Comparison of ENCODE assay signal across 7 mouse cellular contexts in genomic region chr2:94273154-94274021, GRCm38 (mm10).
DNase-seq lines count a peak whose midpoint lies in the region; ATAC-seq lines count a peak whose summit lies in the region.

No protein-coding gene starts in this region.

- no peaks in the 10 kb centered on the region for H3K9me3 ChIP-seq in embryonic facial prominence, embryonic 11.5 days (replicated peaks; ENCODE audit: control insufficient read depth, low read length)
- no peaks in the 10 kb centered on the region for H3K9me3 ChIP-seq in limb, embryonic 12.5 days
- no peaks in the 10 kb centered on the region for H3K9me3 ChIP-seq in midbrain, embryonic 13.5 days

- H3K27ac ChIP-seq in embryonic facial prominence, embryonic 11.5 days (replicated peaks; ENCODE audit: low read depth, low read length) = no peak overlapping the region
- no peak overlapping the region for H3K27ac ChIP-seq in limb, embryonic 12.5 days
- peak overlapping the region; percentile 40; the same call in 1 of the 2 replicates for H3K27ac ChIP-seq in midbrain, embryonic 13.5 days

- WGBS in embryonic facial prominence, embryonic 11.5 days = under 1% methylated on average over 69 of the region's 72 CpGs
- under 1% methylated on average over 70 of the region's 72 CpGs for WGBS in limb, embryonic 12.5 days
- under 1% methylated on average over 69 of the region's 72 CpGs for WGBS in midbrain, embryonic 13.5 days

- H3K27me3 ChIP-seq in embryonic facial prominence, embryonic 11.5 days (ENCODE audit: control insufficient read depth, insufficient read depth, low read length) = peaks cover 3% of the 10 kb centered on the region
- peaks cover 68% of the 10 kb centered on the region for H3K27me3 ChIP-seq in limb, embryonic 12.5 days
- H3K27me3 ChIP-seq in midbrain, embryonic 13.5 days = peaks cover 17% of the 10 kb centered on the region

- DNase-seq in adrenal gland, postnatal 14 days = peak; percentile 89
- DNase-seq in embryonic facial prominence, embryonic 11.5 days (ENCODE audit: low spot score) = peak; percentile 76
- DNase-seq in heart, adult 8-10 months (ENCODE audit: low spot score) = peak; percentile 63
- peak; percentile 63 to 64 for DNase-seq in kidney, adult 8-10 months
- peak; percentile 29 to 43 for DNase-seq in spleen, adult 18-20 months

- no peaks in the 10 kb centered on the region for H3K36me3 ChIP-seq in embryonic facial prominence, embryonic 11.5 days (replicated peaks; ENCODE audit: control insufficient read depth, insufficient read depth, low read depth, low read length)
- H3K36me3 ChIP-seq in limb, embryonic 12.5 days = no peaks in the 10 kb centered on the region
- no peaks in the 10 kb centered on the region for H3K36me3 ChIP-seq in midbrain, embryonic 13.5 days

- ATAC-seq in embryonic facial prominence, embryonic 11.5 days (replicated peaks; ENCODE audit: insufficient number of reproducible peaks, low FRiP score, low TSS enrichment, low read depth) = peak; percentile 78
- ATAC-seq in limb, embryonic 12.5 days (ENCODE audit: insufficient number of reproducible peaks, insufficient read depth, low FRiP score, low TSS enrichment, low read depth) = peak; percentile 80
- peak; percentile 87 for ATAC-seq in midbrain, embryonic 13.5 days

- H3K9ac ChIP-seq in embryonic facial prominence, embryonic 11.5 days (replicated peaks; ENCODE audit: low read length) = peak overlapping the region; percentile 68
- H3K9ac ChIP-seq in limb, embryonic 12.5 days (replicated peaks) = peak overlapping the region; percentile 65
- peak overlapping the region; percentile 83 for H3K9ac ChIP-seq in midbrain, embryonic 13.5 days (replicated peaks)

- peak overlapping the region; percentile 54 for H3K4me3 ChIP-seq in embryonic facial prominence, embryonic 11.5 days (ENCODE audit: low read depth, low read length)
- peak overlapping the region; percentile 57 for H3K4me3 ChIP-seq in limb, embryonic 12.5 days (replicated peaks)
- peak overlapping the region; percentile 57 for H3K4me3 ChIP-seq in midbrain, embryonic 13.5 days (replicated peaks)

- H3K4me1 ChIP-seq in embryonic facial prominence, embryonic 11.5 days (ENCODE audit: control insufficient read depth, insufficient read depth, low read length) = no peaks in the 10 kb centered on the region
- 0 out of 2 replicates have a peak, but pooled peaks cover 7% of the 10 kb centered on the region for H3K4me1 ChIP-seq in limb, embryonic 12.5 days (replicated peaks)
- H3K4me1 ChIP-seq in midbrain, embryonic 13.5 days (replicated peaks) = peaks cover 14% of the 10 kb centered on the region; the same call in 1 of the 2 replicates

- peak overlapping the region; percentile 98 for H3K4me2 ChIP-seq in embryonic facial prominence, embryonic 11.5 days (ENCODE audit: low read depth, low read length)
- peak overlapping the region; percentile 96 for H3K4me2 ChIP-seq in limb, embryonic 12.5 days
- peak overlapping the region; percentile 88 for H3K4me2 ChIP-seq in midbrain, embryonic 13.5 days (replicated peaks)

Comparison
In these comparisons a context has a peak if more than half of its experiments do, and no peak if none do; other contexts are left out.
1. DNase-seq: peak in every context shown above with its lines; median percentile 89 in adrenal gland, postnatal 14 days; 76 in embryonic facial prominence, embryonic 11.5 days; 64 in kidney, adult 8-10 months; 63 in heart, adult 8-10 months; 36 in spleen, adult 18-20 months.